Mouse (Mus musculus) layer of hippocampus, adult 9-10 months (tissue): ENCODE measurements around the gene Dbnl.

Experiments
- DNase-seq: peaks from one replicate; pipeline ENCODE4 v3.0.0; 2022; ENCODE audit warnings: low spot score

Gene Dbnl

GRCm38 (mm10) chr11:5837251-5838246, 49.3 kb downstream of the Dbnl start, which contains the start of gene Polm:
Polm (minus strand) TSS chr11:5838016.
- peak; percentile 81 for DNase-seq

GRCm38 (mm10) chr11:5840346-5840745, 52.1 kb downstream of the Dbnl start:
- DNase-seq: no peak

- no peak for DNase-seq
Measured at GRCm38 (mm10) chr11:5841751-5842150, 53.5 kb downstream of the Dbnl start.

- no peak for DNase-seq
Measured at GRCm38 (mm10) chr11:5843131-5843530, 54.8 kb downstream of the Dbnl start.

GRCm38 (mm10) chr11:5846639-5847345, 58.5 kb downstream of the Dbnl start:
- DNase-seq: no peak

GRCm38 (mm10) chr11:5848741-5849140, 60.5 kb downstream of the Dbnl start:
- peak; percentile 61 for DNase-seq

GRCm38 (mm10) chr11:5849316-5849715, 61.0 kb downstream of the Dbnl start:
- no peak for DNase-seq

- no peak for DNase-seq
Measured at GRCm38 (mm10) chr11:5850452-5850851, 62.2 kb downstream of the Dbnl start.
